Mouse (Mus musculus): Measurements from ENCODE around the gene Ipo11. TPM values are rescaled to one million over a fixed set of nuclear protein-coding genes. Genes with fewer than 3 reads are reported as not detected.
"Not testable (repeated sequence)": the region's sequence is repeated elsewhere in the genome, so short reads cannot be mapped to it uniquely, and the experiment has no call there.

Ipo11 gene
- total RNA-seq, 1 experiment from 2014 or later: 74.4 TPM

DNA sequence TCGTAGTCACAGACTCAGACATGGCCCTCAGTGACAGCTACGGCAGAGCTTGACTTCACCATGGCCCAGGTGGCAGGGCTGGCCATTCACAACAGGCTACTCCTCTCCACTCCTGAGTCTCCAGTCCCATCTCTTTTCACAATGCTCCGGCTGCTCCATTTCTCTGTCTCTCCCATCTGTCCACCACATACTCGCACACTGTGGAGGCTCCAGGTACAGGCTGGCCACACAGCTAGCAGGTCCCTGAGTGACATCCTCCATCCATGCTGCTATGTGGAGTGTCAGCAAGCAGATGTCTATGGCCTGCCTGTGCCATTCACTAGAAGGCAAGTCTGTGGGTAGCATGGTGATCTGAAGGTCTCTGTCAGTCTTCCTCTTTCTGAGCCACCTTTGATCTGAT is 29.5 kb downstream of the Ipo11 start:
- ATAC-seq (replicated peaks; ENCODE audit: low read depth, poor library complexity, severe bottlenecking): no peak

DNA sequence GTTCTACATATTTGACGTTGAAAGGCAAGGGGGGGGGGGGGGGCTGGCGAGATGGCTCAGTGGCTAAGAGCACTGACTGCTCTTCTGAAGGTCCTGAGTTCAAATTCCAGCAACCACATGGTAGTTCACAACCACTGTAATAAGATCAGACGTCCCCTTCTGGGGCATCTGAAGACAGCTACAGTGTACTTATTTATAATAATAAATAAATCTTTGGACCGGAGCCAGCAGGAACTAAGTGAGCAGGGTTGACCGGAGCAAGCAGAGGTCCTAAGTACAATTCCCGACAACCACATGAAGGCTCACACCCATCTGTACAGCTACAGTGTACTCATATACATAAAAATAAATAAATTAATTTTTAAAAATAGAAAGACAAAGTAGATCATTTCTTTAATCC is 31.6 kb downstream of the Ipo11 start:
- not testable (repeated sequence) for ATAC-seq (replicated peaks; ENCODE audit: low read depth, poor library complexity, severe bottlenecking)

DNA sequence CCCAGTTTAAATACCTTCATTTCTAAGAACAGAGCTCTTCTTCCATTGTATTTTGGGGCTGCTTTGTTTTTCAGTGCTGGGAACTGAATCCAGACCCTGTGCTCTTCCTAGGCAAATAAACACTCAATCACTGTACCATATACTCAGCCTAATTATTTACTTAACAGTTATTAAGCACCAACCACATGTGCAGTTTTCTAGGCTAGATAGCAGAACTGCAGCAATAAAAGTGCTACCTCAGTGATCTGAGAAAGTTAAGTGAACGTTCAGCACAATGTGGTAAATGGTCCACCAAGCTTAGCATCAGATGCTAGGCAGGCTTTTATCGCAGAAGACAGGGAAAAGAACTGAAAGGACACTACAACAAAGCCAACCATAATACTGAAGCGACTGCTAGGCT is 32.1 kb downstream of the Ipo11 start:
- no peak for ATAC-seq (replicated peaks; ENCODE audit: low read depth, poor library complexity, severe bottlenecking)

DNA sequence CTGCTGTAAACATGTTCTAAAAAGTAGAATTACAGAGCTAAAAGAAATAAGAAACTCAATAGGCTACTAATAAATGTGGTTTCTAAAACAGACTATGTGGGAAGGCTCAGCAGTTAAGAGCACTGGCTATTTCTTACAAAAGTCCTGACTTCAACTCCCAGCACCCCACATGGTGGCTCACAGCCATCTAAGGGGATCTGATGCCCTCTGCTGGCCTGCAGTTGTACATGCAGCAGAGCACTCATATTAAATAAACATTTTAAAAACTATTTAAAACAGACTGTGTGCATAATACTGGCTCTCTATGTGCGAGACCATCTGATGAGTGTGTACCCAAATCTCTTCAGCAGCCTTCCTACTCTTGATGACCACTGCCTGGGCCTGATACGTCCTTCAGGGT is 42.5 kb downstream of the Ipo11 start:
- peak; percentile 47; the same call in 1 of the 2 replicates for ATAC-seq (replicated peaks; ENCODE audit: low read depth, poor library complexity, severe bottlenecking)

DNA sequence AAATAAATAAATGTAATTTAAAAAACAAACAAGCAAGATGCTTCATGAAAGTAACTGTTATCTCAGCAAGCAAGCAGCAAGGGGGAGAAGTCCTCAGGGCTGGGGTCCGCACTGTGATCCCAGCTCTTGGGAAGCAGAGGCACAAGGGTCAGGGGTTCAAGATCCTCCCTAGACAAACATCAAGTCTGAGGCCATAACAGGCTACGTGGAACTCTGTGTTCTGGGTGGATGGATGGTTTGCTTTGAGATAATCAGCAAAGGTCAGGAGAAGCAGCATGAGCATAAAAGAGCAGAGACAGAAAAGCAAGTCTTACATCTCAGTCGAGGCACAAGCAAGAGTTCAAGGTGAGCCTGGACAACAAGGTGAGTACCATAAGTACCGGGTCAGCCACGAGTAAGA is 43.1 kb downstream of the Ipo11 start:
- no peak for ATAC-seq (replicated peaks; ENCODE audit: low read depth, poor library complexity, severe bottlenecking)

DNA sequence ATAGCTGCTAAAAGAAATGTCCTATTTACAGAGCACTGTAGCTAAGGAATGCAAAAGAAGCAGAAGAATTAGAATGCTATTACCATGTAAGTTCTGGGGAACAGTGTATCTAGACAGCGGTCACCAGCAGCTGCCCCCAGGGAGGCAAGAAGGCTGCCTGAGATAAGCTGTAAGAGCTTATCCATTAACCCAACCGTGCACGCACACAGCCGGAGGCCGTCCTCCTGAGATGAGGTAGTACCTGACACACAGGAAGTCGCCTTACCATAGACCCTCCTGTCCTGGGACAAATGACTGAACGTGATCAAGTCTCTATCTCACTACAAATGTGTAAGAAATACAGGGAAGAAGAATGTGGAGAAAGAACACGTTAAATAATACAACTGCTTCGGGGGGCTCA is 43.6 kb downstream of the Ipo11 start:
- ATAC-seq (replicated peaks; ENCODE audit: low read depth, poor library complexity, severe bottlenecking): peak; percentile 92

DNA sequence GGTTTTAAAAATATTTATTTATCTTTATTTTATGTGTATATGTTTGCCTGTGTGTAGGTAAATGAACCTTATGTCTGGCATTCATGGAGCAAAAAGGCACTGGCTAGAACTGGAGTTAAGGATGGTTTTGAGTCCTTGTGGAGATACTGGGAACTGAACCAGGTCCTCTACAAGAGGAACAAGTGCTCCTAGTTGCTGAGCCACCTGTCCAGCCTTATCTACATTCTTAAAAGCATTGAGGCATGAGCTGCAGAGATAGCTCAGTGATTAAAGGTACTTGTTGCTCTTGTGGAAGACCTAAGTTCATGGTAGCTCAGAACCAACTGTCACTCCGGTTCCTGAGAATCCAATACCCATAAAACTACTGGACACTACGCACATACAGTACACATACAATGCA is 49.4 kb downstream of the Ipo11 start:
- no peak for ATAC-seq (replicated peaks; ENCODE audit: low read depth, poor library complexity, severe bottlenecking)

DNA sequence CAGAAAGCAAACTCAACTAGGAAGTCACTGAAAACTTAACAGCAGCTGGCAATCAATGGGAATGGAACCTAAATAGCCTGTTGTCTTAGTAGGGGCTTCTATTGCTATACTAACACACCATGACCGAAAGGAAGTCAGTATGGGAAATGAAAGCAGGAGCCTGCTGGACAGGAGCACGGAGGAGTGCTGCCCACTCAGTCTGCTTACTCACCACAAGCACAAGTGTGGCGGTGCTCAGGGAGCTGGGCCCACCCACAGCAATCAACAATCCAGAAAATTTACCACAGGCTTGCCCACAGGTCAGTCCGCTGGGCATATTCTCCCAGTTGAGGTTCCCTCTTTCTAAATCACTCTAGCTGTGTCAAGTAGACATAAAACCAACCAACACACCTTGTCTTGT is 52.5 kb downstream of the Ipo11 start:
- 0 out of 2 replicates have a peak, but pooled peaks have one; percentile 15 for ATAC-seq (replicated peaks; ENCODE audit: low read depth, poor library complexity, severe bottlenecking)

DNA sequence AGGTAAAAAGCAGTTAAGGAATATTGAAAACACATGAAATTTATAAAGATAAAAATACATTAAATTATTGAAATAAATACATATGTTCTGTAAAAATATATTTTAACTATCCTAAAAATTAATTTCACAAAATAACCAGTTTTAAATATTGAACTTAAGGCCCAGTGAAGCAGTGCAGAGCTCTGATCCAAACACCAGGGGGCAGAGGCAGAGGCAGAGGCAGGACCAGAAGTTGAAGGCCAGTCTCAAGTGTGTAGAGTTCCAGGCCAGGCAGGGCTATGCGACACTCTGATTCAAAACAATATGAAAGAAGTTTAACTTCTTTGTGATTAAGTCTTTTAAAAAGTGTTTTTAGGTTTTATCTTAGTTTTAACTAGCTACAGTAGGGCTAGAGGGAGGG is 60.5 kb downstream of the Ipo11 start:
- ATAC-seq (replicated peaks; ENCODE audit: low read depth, poor library complexity, severe bottlenecking): peak; percentile 83

DNA sequence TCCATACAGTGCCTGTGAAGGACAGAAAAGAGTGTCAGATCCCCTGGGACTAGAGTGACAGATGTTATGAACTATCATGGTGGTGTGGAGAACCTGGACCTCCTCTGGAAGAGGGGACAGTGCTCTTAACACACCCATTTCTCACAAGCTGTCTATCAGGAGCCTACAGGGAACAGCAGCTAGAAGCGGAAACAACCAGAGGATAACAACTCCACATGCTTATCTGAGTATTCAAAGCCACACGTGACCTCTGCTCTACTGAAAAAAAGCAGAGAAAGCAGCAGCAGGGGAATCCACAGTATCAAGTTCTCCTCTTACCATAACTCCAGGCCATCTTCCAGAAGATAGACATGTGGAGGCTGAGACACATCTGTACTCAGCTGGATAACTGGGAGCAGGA is 71.2 kb downstream of the Ipo11 start:
- ATAC-seq (replicated peaks; ENCODE audit: low read depth, poor library complexity, severe bottlenecking): peak; percentile 72

DNA sequence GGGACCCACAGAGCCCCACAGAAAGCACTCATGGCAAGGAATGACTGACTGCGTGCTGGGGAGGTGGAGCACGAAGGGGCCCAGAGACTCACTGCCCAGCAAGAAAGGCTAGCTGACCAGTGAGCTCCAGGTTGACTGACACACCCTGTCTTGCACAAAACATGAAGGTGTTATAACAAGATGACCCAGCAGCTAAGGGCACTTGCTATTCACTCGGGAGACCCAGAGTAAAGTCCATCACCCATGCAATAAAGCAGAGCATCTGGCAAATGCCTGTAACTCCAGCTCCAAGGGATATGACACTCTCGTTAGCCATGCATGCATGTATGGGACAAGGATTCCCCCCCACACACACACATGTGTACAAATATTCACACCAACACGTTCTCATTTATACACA is 78.0 kb downstream of the Ipo11 start:
- no peak for ATAC-seq (replicated peaks; ENCODE audit: low read depth, poor library complexity, severe bottlenecking)

DNA sequence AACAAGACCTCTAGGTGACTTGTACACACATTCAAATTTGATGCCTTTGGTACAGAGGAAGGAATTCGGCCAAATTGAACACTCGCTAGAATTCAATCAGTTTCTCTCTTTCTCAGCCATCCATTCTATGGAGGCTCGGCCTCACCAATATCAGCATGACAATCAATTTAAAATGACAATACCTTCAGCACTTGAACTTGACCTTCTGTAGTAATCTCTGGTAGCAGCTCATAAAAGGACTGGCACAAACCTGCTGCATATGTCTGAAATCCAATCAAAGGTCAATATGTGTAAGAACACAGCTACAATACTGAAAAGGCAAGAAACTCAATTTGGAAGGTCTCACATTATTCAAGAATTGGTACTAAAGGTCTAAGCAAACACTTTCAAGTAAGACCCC is 80.2 kb downstream of the Ipo11 start:
- ATAC-seq (replicated peaks; ENCODE audit: low read depth, poor library complexity, severe bottlenecking): no peak

DNA sequence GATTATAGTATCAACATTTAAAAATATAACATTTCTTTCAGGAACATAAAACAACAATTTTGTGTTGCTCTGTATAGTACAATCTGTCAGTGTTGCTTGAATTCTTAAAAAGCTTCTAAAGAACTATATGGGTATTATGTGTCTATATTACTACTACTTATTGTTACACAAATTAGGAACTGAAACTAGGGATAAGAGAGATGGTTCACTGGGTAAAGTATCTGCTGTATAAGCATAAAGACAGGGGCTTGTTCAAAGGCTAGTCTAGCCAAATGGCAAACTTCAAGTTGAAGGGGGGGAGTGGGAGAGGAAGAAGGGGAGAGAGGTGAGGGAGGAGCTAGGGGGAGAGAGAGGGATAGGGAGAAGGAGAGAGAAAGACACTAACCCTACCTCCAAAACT is 89.2 kb downstream of the Ipo11 start:
- 0 out of 2 replicates have a peak, but pooled peaks have one; percentile 39 for ATAC-seq (replicated peaks; ENCODE audit: low read depth, poor library complexity, severe bottlenecking)

DNA sequence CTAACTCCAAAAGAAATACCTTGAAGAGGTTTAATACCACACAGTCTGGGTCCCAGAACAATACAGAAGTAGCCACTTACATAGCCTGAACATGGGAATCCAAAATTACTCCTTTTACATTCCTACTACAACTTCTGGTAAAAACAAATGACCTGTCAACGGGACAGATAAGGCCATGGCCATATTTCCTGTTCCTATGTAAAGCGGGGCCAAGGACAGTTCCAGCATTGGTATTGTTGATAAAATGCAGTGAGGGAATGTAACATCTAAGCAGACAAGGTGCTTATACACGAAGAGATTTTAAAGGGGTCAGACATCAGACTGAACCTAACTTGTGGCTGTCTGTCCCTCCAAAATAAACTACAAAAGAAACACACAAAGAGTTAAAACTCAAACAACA is 91.8 kb downstream of the Ipo11 start:
- ATAC-seq (replicated peaks; ENCODE audit: low read depth, poor library complexity, severe bottlenecking): no peak; the same call in 1 of the 2 replicates

DNA sequence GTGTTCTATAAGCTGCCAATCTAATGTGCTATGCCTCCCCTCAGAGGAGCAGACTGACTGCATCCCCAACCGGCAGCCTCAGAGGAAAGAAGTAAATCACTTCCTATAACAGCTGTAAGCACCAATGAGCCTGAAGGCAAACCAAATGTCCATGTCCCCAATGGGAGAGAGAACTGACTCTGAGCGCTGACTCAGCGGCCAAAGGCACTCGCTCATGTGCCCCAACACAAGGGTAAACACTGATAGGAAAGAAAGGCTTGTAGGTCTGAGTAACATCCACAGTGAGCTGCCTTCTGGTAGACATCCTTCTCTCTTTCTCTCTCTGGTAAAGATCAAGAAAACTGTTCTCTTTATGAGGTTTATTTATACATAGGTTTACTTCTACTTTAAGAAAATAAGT is 94.2 kb downstream of the Ipo11 start:
- ATAC-seq (replicated peaks; ENCODE audit: low read depth, poor library complexity, severe bottlenecking): no peak

DNA sequence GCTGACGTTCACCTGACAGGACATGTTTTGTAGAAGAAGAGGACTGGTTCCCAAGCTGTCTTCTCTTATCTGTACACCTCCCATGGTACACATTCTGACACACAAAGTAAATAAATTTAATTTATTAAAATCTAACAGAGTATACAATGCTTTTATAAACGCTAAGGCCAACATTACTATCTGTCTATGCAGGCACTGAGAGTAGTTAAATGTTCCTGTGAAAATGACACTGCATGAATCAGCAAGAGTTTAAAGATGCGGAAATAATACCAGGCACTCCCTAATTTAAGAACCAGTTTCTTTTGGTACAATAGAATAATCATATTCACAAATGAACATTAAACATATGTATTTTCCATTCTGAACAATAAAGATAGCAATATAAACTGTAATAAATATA is 98.0 kb downstream of the Ipo11 start:
- no peak for ATAC-seq (replicated peaks; ENCODE audit: low read depth, poor library complexity, severe bottlenecking)

DNA sequence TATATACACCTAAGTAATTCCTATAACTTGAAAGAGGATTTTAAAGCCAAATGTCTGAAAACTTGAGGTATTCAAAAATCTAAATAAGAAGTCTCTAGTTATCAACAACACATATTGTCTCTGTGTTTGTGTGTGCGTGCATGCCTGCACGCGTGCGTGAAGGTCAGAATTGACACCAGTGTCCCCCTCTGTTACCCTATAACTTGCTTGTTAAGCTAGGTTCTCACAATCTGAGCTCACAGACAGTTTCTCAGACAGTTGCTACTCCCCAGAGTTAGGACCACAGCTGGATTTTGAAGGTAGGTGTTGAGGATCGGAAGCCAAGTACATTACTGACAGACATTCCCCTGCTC is 100.3 kb downstream of the Ipo11 start:
- peak; percentile 56 for ATAC-seq (replicated peaks; ENCODE audit: low read depth, poor library complexity, severe bottlenecking)

DNA sequence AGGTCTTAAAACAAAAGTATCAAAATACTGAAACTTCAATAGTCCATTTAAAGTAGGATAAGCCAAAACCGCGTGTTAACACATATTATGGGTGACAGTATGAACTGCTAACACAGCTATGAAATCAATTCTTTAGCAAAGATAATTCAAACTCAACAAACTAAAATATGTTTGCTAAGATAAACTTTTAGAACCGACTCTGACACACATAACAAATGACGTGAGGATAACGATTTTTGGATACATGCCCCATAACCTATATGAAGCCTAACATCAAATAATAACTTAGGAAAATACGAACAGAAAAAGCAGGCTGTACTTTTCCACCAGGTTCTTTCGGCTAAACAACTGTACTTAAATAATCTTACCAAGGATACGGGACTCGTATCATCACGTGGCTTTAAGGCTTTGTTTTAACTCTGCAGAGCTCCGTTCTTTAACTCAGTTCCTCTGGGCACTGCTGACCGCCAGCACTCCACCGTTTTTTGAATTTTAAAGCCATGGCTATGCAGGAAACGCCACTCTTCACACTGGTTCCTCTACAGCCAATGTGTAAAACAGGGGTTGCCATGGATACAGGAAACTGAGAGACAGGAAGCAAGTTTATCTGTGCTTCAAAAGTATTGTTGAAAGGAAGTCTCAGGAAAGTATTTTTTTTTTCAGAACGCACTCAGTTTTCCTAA is 100.8 kb downstream of the Ipo11 start:
- ATAC-seq (replicated peaks; ENCODE audit: low read depth, poor library complexity, severe bottlenecking): peak; percentile 95

DNA sequence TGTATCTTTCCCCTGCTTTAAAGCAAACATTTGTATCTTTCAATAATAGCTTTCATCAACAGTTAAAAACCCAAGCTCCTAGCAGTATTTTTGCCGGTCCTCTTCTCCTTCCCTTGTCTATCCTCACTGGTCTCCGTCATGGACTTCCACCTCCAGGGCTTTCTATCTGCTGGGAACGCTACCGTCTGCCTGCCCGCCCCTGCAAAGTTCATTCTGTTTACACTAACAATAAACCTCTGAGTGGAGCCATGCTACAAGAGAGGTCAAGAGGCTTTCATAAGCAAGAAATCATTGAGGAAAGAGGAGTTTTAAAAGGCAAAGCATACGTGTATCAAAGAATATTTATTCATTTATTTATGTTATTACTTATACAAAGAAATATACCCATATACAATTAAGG is 106.7 kb downstream of the Ipo11 start:
- ATAC-seq (replicated peaks; ENCODE audit: low read depth, poor library complexity, severe bottlenecking): no peak

DNA sequence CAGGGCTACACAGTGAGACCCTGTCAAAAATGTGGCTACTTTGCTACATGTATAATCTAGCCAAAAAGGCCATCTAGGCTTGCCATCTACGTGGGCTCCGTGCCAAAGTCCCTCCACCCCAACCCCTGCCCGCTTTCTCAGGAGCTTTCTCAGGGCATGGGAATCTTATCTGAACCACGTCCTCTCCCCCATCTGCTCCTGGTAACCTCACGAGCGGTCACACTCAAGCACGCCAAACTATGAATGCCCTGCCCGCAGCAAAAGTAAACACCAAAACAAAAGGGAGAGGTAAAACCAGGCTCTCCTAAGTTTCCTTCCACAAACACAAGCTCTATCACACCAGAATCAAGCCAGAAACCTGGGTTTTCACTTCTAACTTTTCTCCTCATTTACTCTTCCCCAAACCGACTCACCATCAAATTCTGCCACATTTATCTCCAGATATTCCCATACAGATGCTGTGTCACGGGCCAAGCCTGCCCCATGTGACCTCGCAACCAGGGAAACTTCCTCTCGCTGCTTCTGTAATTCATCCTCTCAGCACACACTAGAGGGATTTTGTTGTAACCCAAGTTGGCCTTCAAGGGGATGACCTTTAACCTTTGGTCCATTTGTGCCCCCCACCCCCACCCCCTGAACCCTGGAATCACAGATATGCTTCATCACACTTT is 107.3 kb downstream of the Ipo11 start:
- ATAC-seq (replicated peaks; ENCODE audit: low read depth, poor library complexity, severe bottlenecking): peak; percentile 63

DNA sequence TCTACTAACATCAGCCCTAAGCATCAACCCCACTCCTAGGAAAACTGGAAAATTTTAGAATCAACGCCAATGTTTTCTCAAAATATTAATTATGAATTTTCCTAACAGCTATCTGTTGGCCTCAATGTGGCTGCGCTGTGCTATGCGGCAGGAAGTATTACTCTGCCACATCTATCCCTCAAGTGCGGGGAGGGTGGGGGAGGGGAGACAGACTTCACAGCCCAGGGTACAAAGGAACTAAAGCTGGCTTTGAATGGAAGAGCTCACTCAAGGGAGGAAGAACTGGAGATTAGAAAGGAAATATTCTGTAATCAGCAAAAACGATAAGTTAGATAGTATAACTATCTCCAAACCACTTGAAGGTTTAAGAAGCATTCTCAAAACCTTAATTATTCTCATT is 111.1 kb downstream of the Ipo11 start:
- ATAC-seq (replicated peaks; ENCODE audit: low read depth, poor library complexity, severe bottlenecking): peak; percentile 59

DNA sequence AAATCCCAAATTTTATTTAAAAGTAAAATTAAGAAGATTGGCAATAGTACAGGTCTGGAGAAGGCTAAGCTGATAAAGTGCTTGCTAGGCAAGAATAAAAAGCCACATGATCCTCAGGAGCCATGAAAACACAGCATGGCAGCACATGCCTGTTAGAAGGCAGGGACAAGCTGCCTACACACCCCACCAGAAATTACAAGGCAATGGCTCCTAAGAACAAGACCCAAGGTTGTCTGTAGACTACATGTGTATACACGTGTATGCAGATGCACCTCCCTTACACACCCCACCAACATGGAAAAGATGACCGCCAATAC is 112.9 kb downstream of the Ipo11 start:
- ATAC-seq (replicated peaks; ENCODE audit: low read depth, poor library complexity, severe bottlenecking): no peak

Measured in common myeloid progenitor, adult 5-6 weeks (primary cell).